Mouse (Mus musculus) ES-E14 (cell line): Measurements from ENCODE around the gene Tbc1d24.

Experiments
- CHD2 ChIP-seq: IDR thresholded peaks from 2 replicates; pipeline ENCODE4 v1.6.1; 2014; ENCODE audit warnings: mild to moderate bottlenecking, low read depth, low read length, inconsistent platforms
- HCFC1 ChIP-seq: IDR thresholded peaks from 2 replicates; pipeline ENCODE4 v1.6.1; 2012; ENCODE audit warnings: low read length, inconsistent platforms, borderline replicate concordance; ENCODE audit not compliant: insufficient read depth
- MAFK ChIP-seq: IDR thresholded peaks from 2 replicates; pipeline ENCODE4 v1.6.1; 2014; ENCODE audit warnings: mild to moderate bottlenecking, low read depth, low read length, inconsistent platforms; ENCODE audit not compliant: insufficient read depth
- ZNF384 ChIP-seq: IDR thresholded peaks from 2 replicates; pipeline ENCODE4 v1.6.1; 2012; ENCODE audit warnings: low read depth, low read length, inconsistent platforms

- TF ChIP-seq MAFK (no peak), CHD2 (no peak), HCFC1 (no peak), ZNF384 (no peak)
These were observed 31.1 kb upstream of the Tbc1d24 start for GRCm38 (mm10) chr17:24236479-24236878.
